Mouse (Mus musculus) embryo, embryonic 10 days (tissue): ENCODE measurements around the gene Ttll2.
"Not testable (repeated sequence)": the region's sequence is repeated elsewhere in the genome, so short reads cannot be mapped to it uniquely, and the experiment has no call there.

ENCODE experiments used
- DNase-seq: peaks from one replicate; pipeline ENCODE4 v3.0.0-alpha.2; 2015; ENCODE audit warnings: low spot score

The Ttll2 gene

GRCm38 (mm10) chr17:7352596-7352995 lies at the start of gene Ttll2:
Gene Ttll2 (minus strand): TSS chr17:7352696.
- DNase-seq = not testable (repeated sequence)

GRCm38 (mm10) chr17:7399770-7400169 lies 47.3 kb upstream of the Ttll2 start:
- DNase-seq = not testable (repeated sequence)

GRCm38 (mm10) chr17:7398198-7398847 lies 45.8 kb upstream of the Ttll2 start:
- not testable (repeated sequence) for DNase-seq

- DNase-seq = not testable (repeated sequence)
Measured at GRCm38 (mm10) chr17:7397079-7397478, 44.6 kb upstream of the Ttll2 start.

GRCm38 (mm10) chr17:7396288-7396687 lies 43.8 kb upstream of the Ttll2 start:
- DNase-seq = not testable (repeated sequence)

- not testable (repeated sequence) for DNase-seq
Measured at GRCm38 (mm10) chr17:7395671-7396070, 43.2 kb upstream of the Ttll2 start.

- DNase-seq = not testable (repeated sequence)
Measured at GRCm38 (mm10) chr17:7395116-7395515, 42.6 kb upstream of the Ttll2 start.

GRCm38 (mm10) chr17:7389898-7390297 lies 37.4 kb upstream of the Ttll2 start:
- not testable (repeated sequence) for DNase-seq

GRCm38 (mm10) chr17:7388958-7389356 lies 36.5 kb upstream of the Ttll2 start:
- DNase-seq = not testable (repeated sequence)

- not testable (repeated sequence) for DNase-seq
Measured at GRCm38 (mm10) chr17:7388341-7388957, 36.0 kb upstream of the Ttll2 start.

GRCm38 (mm10) chr17:7386016-7386415 lies 33.5 kb upstream of the Ttll2 start:
- not testable (repeated sequence) for DNase-seq

GRCm38 (mm10) chr17:7385364-7385763 lies 32.9 kb upstream of the Ttll2 start, which contains the start of gene Unc93a2:
Gene Unc93a2 (minus strand): TSS chr17:7385464.
- not testable (repeated sequence) for DNase-seq

- DNase-seq = not testable (repeated sequence)
Measured at GRCm38 (mm10) chr17:7383167-7384143, 31.0 kb upstream of the Ttll2 start.

GRCm38 (mm10) chr17:7382711-7383110 lies 30.2 kb upstream of the Ttll2 start:
- not testable (repeated sequence) for DNase-seq

- DNase-seq = not testable (repeated sequence)
Measured at GRCm38 (mm10) chr17:7377907-7378306, 25.4 kb upstream of the Ttll2 start.

- DNase-seq = not testable (repeated sequence)
Measured at GRCm38 (mm10) chr17:7376951-7377700, 24.6 kb upstream of the Ttll2 start.

GRCm38 (mm10) chr17:7371879-7372278 lies 19.4 kb upstream of the Ttll2 start, which contains the start of gene Gm49630:
Gene Gm49630 (minus strand): TSS chr17:7371979.
- not testable (repeated sequence) for DNase-seq

- not testable (repeated sequence) for DNase-seq
Measured at GRCm38 (mm10) chr17:7369401-7369800, 16.9 kb upstream of the Ttll2 start.

- not testable (repeated sequence) for DNase-seq
Measured at GRCm38 (mm10) chr17:7366676-7367374, 14.3 kb upstream of the Ttll2 start.

- not testable (repeated sequence) for DNase-seq
Measured at GRCm38 (mm10) chr17:7366265-7366664, 13.8 kb upstream of the Ttll2 start.

- DNase-seq = not testable (repeated sequence)
Measured at GRCm38 (mm10) chr17:7365615-7366014, 13.1 kb upstream of the Ttll2 start.
